Mouse (Mus musculus) CH12.LX (cell line): Measurements from ENCODE around the gene Slc25a18. TPM values are rescaled to one million over a fixed set of nuclear protein-coding genes. Genes with fewer than 3 reads are reported as not detected.

Experiments
- DNase-seq: peaks from one replicate; pipeline ENCODE4 v3.0.0-alpha.2; 2013; ENCODE audit errors: extremely low read depth
- H3K27ac ChIP-seq: 2 replicates; pipeline ENCODE4 v1.5.1; 2012; ENCODE audit warnings: low read depth, mild to moderate bottlenecking, control low read depth, moderate library complexity; ENCODE audit not compliant: insufficient read depth
- H3K27me3 ChIP-seq: replicated peaks from 2 replicates; pipeline ENCODE3; 2012; ENCODE audit warnings: inconsistent platforms
- H3K36me3 ChIP-seq, 2 experiments: replicated peaks in 1 of 2; 2 replicates each; pipeline versions ENCODE3 to v1.6.1; 2012; ENCODE audit warnings: inconsistent platforms in 1 of 2, low read length in 1 of 2, mild to moderate bottlenecking in 1 of 2, mixed read lengths in 1 of 2, moderate library complexity in 1 of 2; ENCODE audit not compliant: control insufficient read depth in 1 of 2, insufficient read depth in 1 of 2
- H3K4me1 ChIP-seq, 2 experiments: 2 replicates each; pipeline ENCODE4 v1.6.1; 2012; ENCODE audit warnings: inconsistent platforms in 1 of 2, moderate library complexity in 1 of 2; ENCODE audit not compliant: insufficient read depth in 2 of 2, control insufficient read depth in 1 of 2
- H3K4me2 ChIP-seq: 2 replicates; pipeline ENCODE4 v1.6.1; 2012; ENCODE audit warnings: low read depth, mild to moderate bottlenecking, control low read depth; ENCODE audit not compliant: poor library complexity, insufficient read depth, severe bottlenecking
- H3K4me3 ChIP-seq, 3 experiments: fragments of 150-350 bp in 1 of 3; sonication (generic) in 1 of 3; replicated peaks in 1 of 3; 2 replicates each; pipeline versions ENCODE3 to v1.5.1; 2011 to 2012; ENCODE audit warnings: low read depth in 2 of 3, low read length in 2 of 3, mild to moderate bottlenecking in 2 of 3, moderate library complexity in 2 of 3, control low read depth in 1 of 3, improper control_type of control experiment in 1 of 3, inconsistent platforms in 1 of 3, mixed read lengths in 1 of 3; ENCODE audit not compliant: poor library complexity in 1 of 3
- H3K79me2 ChIP-seq: replicated peaks from 2 replicates; pipeline ENCODE4 v1.6.1; 2012; ENCODE audit warnings: mild to moderate bottlenecking, moderate library complexity; ENCODE audit not compliant: control insufficient read depth, poor library complexity, insufficient read depth, severe bottlenecking; ENCODE audit errors: extremely low read depth
- H3K9ac ChIP-seq: 2 replicates; pipeline ENCODE4 v1.6.1; 2012; ENCODE audit warnings: low read depth, mild to moderate bottlenecking, control low read depth, moderate library complexity; ENCODE audit not compliant: insufficient read depth
- H3K9me3 ChIP-seq: replicated peaks from 2 replicates; pipeline ENCODE3; 2012; ENCODE audit warnings: low read length, inconsistent platforms, mixed read lengths
- BHLHE40 ChIP-seq: IDR thresholded peaks from 2 replicates; pipeline ENCODE4 v1.6.1; 2011; ENCODE audit warnings: mild to moderate bottlenecking, low read depth, low read length, improper control_type of control experiment
- CHD1 ChIP-seq: IDR thresholded peaks from 2 replicates; pipeline ENCODE4 v1.6.1; 2012; ENCODE audit warnings: low read depth, low read length, improper control_type of control experiment, inconsistent platforms
- E2F4 ChIP-seq: IDR thresholded peaks from 2 replicates; pipeline ENCODE4 v1.6.1; 2011; ENCODE audit warnings: low read depth, low read length, improper control_type of control experiment; ENCODE audit not compliant: insufficient replicate concordance
- ELF1 ChIP-seq: IDR thresholded peaks from 2 replicates; pipeline ENCODE4 v1.6.1; 2014; ENCODE audit warnings: low read depth, mild to moderate bottlenecking, inconsistent platforms, low read length, improper control_type of control experiment
- ETS1 ChIP-seq: conservative IDR thresholded peaks from 2 replicates; pipeline ENCODE4 v1.6.1; 2012; ENCODE audit warnings: low read depth, mild to moderate bottlenecking, inconsistent platforms, low read length, improper control_type of control experiment, moderate library complexity
- HCFC1 ChIP-seq: IDR thresholded peaks from 2 replicates; pipeline ENCODE4 v1.6.1; 2012; ENCODE audit warnings: low read depth, mild to moderate bottlenecking, inconsistent platforms, low read length, improper control_type of control experiment
- IRF4 ChIP-seq: IDR thresholded peaks from 2 replicates; pipeline ENCODE4 v1.6.1; 2014; ENCODE audit warnings: low read depth, mild to moderate bottlenecking, inconsistent platforms, low read length, improper control_type of control experiment
- JUN ChIP-seq: IDR thresholded peaks from 2 replicates; pipeline ENCODE4 v1.6.1; 2011; ENCODE audit warnings: low read depth, mild to moderate bottlenecking, low read length, improper control_type of control experiment, moderate library complexity; ENCODE audit not compliant: insufficient read depth
- KAT2A ChIP-seq: IDR thresholded peaks from 2 replicates; pipeline ENCODE4 v1.6.1; 2012; ENCODE audit warnings: low read length, improper control_type of control experiment, inconsistent platforms; ENCODE audit not compliant: insufficient replicate concordance
- MAFK ChIP-seq: IDR thresholded peaks from 2 replicates; pipeline ENCODE4 v1.6.1; 2011; ENCODE audit warnings: low read length, improper control_type of control experiment; ENCODE audit not compliant: insufficient replicate concordance
- MAX ChIP-seq: IDR thresholded peaks from 2 replicates; pipeline ENCODE4 v1.6.1; 2011; ENCODE audit warnings: low read length, improper control_type of control experiment
- MEF2A ChIP-seq: IDR thresholded peaks from 2 replicates; pipeline ENCODE4 v1.6.1; 2014; ENCODE audit warnings: low read depth, mild to moderate bottlenecking, inconsistent platforms, low read length, improper control_type of control experiment, borderline replicate concordance
- MYC ChIP-seq: IDR thresholded peaks from 2 replicates; pipeline ENCODE4 v1.6.1; 2011; ENCODE audit warnings: low read depth, mild to moderate bottlenecking, improper control_type of control experiment, low read length
- NELFE ChIP-seq: IDR thresholded peaks from 2 replicates; pipeline ENCODE4 v1.6.1; 2011; ENCODE audit warnings: low read depth, low read length, improper control_type of control experiment
- RAD21 ChIP-seq: IDR thresholded peaks from 2 replicates; pipeline ENCODE4 v1.6.1; 2011; ENCODE audit warnings: low read depth, mild to moderate bottlenecking, low read length, improper control_type of control experiment, moderate library complexity
- SIN3A ChIP-seq: IDR thresholded peaks from 2 replicates; pipeline ENCODE4 v1.6.1; 2012; ENCODE audit warnings: low read length, improper control_type of control experiment, inconsistent platforms
- USF2 ChIP-seq: conservative IDR thresholded peaks from 2 replicates; pipeline ENCODE4 v1.6.1; 2011; ENCODE audit warnings: low read depth, low read length, improper control_type of control experiment
- dilution Hi-C: fragments of 300-500 bp; cut with MboI; formaldehyde crosslinking; loops from 2 replicates; pipeline ENCODE4 v1.14.3; 2020; ENCODE audit warnings: low sequenced_read_pairs; ENCODE audit not compliant: extremely low pct_unique_long_range_greater_than_20kb, extremely low pct_ligation_motif_present
- in situ Hi-C: fragments of 300-500 bp; cut with MboI; formaldehyde crosslinking; loops from 3 replicates; pipeline ENCODE4 v1.14.3; 2019; ENCODE audit warnings: low sequenced_read_pairs, low pct_ligation_motif_present, low pct_unique_long_range_greater_than_20kb, mixed read lengths
- polyA plus RNA-seq: library from polyadenylated mRNA; unstranded; fragments of >175 nt; gene quantifications from 2 replicates; pipeline ENCODE4 v1.2.1, GENCODE M21; 2012; ENCODE audit warnings: low read depth; ENCODE audit not compliant: insufficient read length
- total RNA-seq, 2 experiments: library from RNA; depleted of rRNA; stranded (reverse); fragments of 300-350 nt in 1 of 2; fragments of >200 nt in 1 of 2; gene quantifications; 2 replicates each; pipeline ENCODE4 v1.2.3; 2012 to 2014

Slc25a18 gene
- total and polyA plus RNA-seq, 3 experiments = 0.08 to 0.51 (median 0.19) TPM

GRCm38 (mm10) chr6:120773763-120774162 lies 385 bp downstream of the Slc25a18 start:
- TF ChIP-seq MYC (no peak), KAT2A (no peak), USF2 (no peak), RAD21 (no peak), ELF1 (no peak), MEF2A (no peak), MAX (no peak), NELFE (no peak), BHLHE40 (no peak), IRF4 (no peak), ETS1 (no peak), SIN3A (no peak)
- in situ Hi-C loops (no loop called here), dilution Hi-C loops (no loop called here)
- Histone ChIP-seq H3K79me2 (no peaks in the 10 kb centered on the region), H3K9me3 (no peaks in the 10 kb centered on the region), H3K27me3 (no peaks in the 10 kb centered on the region), H3K4me2 (no peak overlapping the region), H3K4me1 (peaks cover 0 to 5% of the 10 kb centered on the region in 2 experiments; a peak in 1 of 4 replicates), H3K27ac (no peak overlapping the region), H3K36me3 (peaks cover 26 to 49% of the 10 kb centered on the region in 2 experiments), H3K4me3 (no peak overlapping the region), H3K9ac (no peak overlapping the region)
- DNase-seq = no peak

GRCm38 (mm10) chr6:120776286-120776685 lies 2.9 kb downstream of the Slc25a18 start:
- in situ Hi-C loops (no loop called here), dilution Hi-C loops (no loop called here)
- Histone ChIP-seq H3K36me3 (peaks cover 13 to 34% of the 10 kb centered on the region in 2 experiments), H3K4me1 (peaks cover 0 to 5% of the 10 kb centered on the region in 2 experiments; a peak in 1 of 4 replicates), H3K9me3 (no peaks in the 10 kb centered on the region), H3K4me3 (no peak overlapping the region), H3K27ac (no peak overlapping the region), H3K27me3 (no peaks in the 10 kb centered on the region), H3K4me2 (no peak overlapping the region), H3K9ac (no peak overlapping the region), H3K79me2 (no peaks in the 10 kb centered on the region)
- DNase-seq = no peak
- TF ChIP-seq USF2 (no peak), CHD1 (no peak), E2F4 (no peak), MAFK (no peak), JUN (no peak), HCFC1 (no peak)
